Mouse (Mus musculus) CH12.LX (cell line): ENCODE data around the gene Nup54. TPM values are rescaled to one million over a fixed set of nuclear protein-coding genes. Genes with fewer than 3 reads are reported as not detected.
A peak's percentile ranks its signal among the peaks of the same experiment; 100 is the strongest.

Experiments
- DNase-seq: peaks from one replicate; pipeline ENCODE4 v3.0.0-alpha.2; 2013; ENCODE audit errors: extremely low read depth
- H3K27ac ChIP-seq: 2 replicates; pipeline ENCODE4 v1.5.1; 2012; ENCODE audit warnings: low read depth, mild to moderate bottlenecking, control low read depth, moderate library complexity; ENCODE audit not compliant: insufficient read depth
- H3K27me3 ChIP-seq: replicated peaks from 2 replicates; pipeline ENCODE3; 2012; ENCODE audit warnings: inconsistent platforms
- H3K36me3 ChIP-seq, 2 experiments: replicated peaks in 1 of 2; 2 replicates each; pipeline versions ENCODE3 to v1.6.1; 2012; ENCODE audit warnings: inconsistent platforms in 1 of 2, low read length in 1 of 2, mild to moderate bottlenecking in 1 of 2, mixed read lengths in 1 of 2, moderate library complexity in 1 of 2; ENCODE audit not compliant: control insufficient read depth in 1 of 2, insufficient read depth in 1 of 2
- H3K4me1 ChIP-seq, 2 experiments: 2 replicates each; pipeline ENCODE4 v1.6.1; 2012; ENCODE audit warnings: inconsistent platforms in 1 of 2, moderate library complexity in 1 of 2; ENCODE audit not compliant: insufficient read depth in 2 of 2, control insufficient read depth in 1 of 2
- H3K4me2 ChIP-seq: 2 replicates; pipeline ENCODE4 v1.6.1; 2012; ENCODE audit warnings: low read depth, mild to moderate bottlenecking, control low read depth; ENCODE audit not compliant: poor library complexity, insufficient read depth, severe bottlenecking
- H3K4me3 ChIP-seq, 3 experiments: fragments of 150-350 bp in 1 of 3; sonication (generic) in 1 of 3; replicated peaks in 1 of 3; 2 replicates each; pipeline versions ENCODE3 to v1.5.1; 2011 to 2012; ENCODE audit warnings: low read depth in 2 of 3, low read length in 2 of 3, mild to moderate bottlenecking in 2 of 3, moderate library complexity in 2 of 3, control low read depth in 1 of 3, improper control_type of control experiment in 1 of 3, inconsistent platforms in 1 of 3, mixed read lengths in 1 of 3; ENCODE audit not compliant: poor library complexity in 1 of 3
- H3K79me2 ChIP-seq: replicated peaks from 2 replicates; pipeline ENCODE4 v1.6.1; 2012; ENCODE audit warnings: mild to moderate bottlenecking, moderate library complexity; ENCODE audit not compliant: control insufficient read depth, poor library complexity, insufficient read depth, severe bottlenecking; ENCODE audit errors: extremely low read depth
- H3K9ac ChIP-seq: 2 replicates; pipeline ENCODE4 v1.6.1; 2012; ENCODE audit warnings: low read depth, mild to moderate bottlenecking, control low read depth, moderate library complexity; ENCODE audit not compliant: insufficient read depth
- H3K9me3 ChIP-seq: replicated peaks from 2 replicates; pipeline ENCODE3; 2012; ENCODE audit warnings: low read length, inconsistent platforms, mixed read lengths
- BHLHE40 ChIP-seq: IDR thresholded peaks from 2 replicates; pipeline ENCODE4 v1.6.1; 2011; ENCODE audit warnings: mild to moderate bottlenecking, low read depth, low read length, improper control_type of control experiment
- CHD1 ChIP-seq: IDR thresholded peaks from 2 replicates; pipeline ENCODE4 v1.6.1; 2012; ENCODE audit warnings: low read depth, low read length, improper control_type of control experiment, inconsistent platforms
- CHD2 ChIP-seq: IDR thresholded peaks from 2 replicates; pipeline ENCODE4 v1.6.1; 2011; ENCODE audit warnings: low read length, improper control_type of control experiment
- CTCF ChIP-seq, 2 experiments: IDR thresholded peaks in 1 of 2; conservative IDR thresholded peaks in 1 of 2; 2 replicates each; pipeline ENCODE4 v1.5.1; 2011 to 2012; ENCODE audit warnings: low read depth in 2 of 2, low read length in 2 of 2, improper control_type of control experiment in 1 of 2, inconsistent platforms in 1 of 2, mild to moderate bottlenecking in 1 of 2, moderate library complexity in 1 of 2
- ELF1 ChIP-seq: IDR thresholded peaks from 2 replicates; pipeline ENCODE4 v1.6.1; 2014; ENCODE audit warnings: low read depth, mild to moderate bottlenecking, inconsistent platforms, low read length, improper control_type of control experiment
- ETS1 ChIP-seq: conservative IDR thresholded peaks from 2 replicates; pipeline ENCODE4 v1.6.1; 2012; ENCODE audit warnings: low read depth, mild to moderate bottlenecking, inconsistent platforms, low read length, improper control_type of control experiment, moderate library complexity
- GABPA ChIP-seq: IDR thresholded peaks from 2 replicates; pipeline ENCODE4 v1.6.1; 2012; ENCODE audit warnings: low read depth, low read length, improper control_type of control experiment, inconsistent platforms; ENCODE audit not compliant: insufficient replicate concordance
- IRF4 ChIP-seq: IDR thresholded peaks from 2 replicates; pipeline ENCODE4 v1.6.1; 2014; ENCODE audit warnings: low read depth, mild to moderate bottlenecking, inconsistent platforms, low read length, improper control_type of control experiment
- JUN ChIP-seq: IDR thresholded peaks from 2 replicates; pipeline ENCODE4 v1.6.1; 2011; ENCODE audit warnings: low read depth, mild to moderate bottlenecking, low read length, improper control_type of control experiment, moderate library complexity; ENCODE audit not compliant: insufficient read depth
- KAT2A ChIP-seq: IDR thresholded peaks from 2 replicates; pipeline ENCODE4 v1.6.1; 2012; ENCODE audit warnings: low read length, improper control_type of control experiment, inconsistent platforms; ENCODE audit not compliant: insufficient replicate concordance
- MEF2A ChIP-seq: IDR thresholded peaks from 2 replicates; pipeline ENCODE4 v1.6.1; 2014; ENCODE audit warnings: low read depth, mild to moderate bottlenecking, inconsistent platforms, low read length, improper control_type of control experiment, borderline replicate concordance
- MXI1 ChIP-seq: IDR thresholded peaks from 2 replicates; pipeline ENCODE4 v1.6.1; 2011; ENCODE audit warnings: mild to moderate bottlenecking, low read depth, low read length, improper control_type of control experiment
- NELFE ChIP-seq: IDR thresholded peaks from 2 replicates; pipeline ENCODE4 v1.6.1; 2011; ENCODE audit warnings: low read depth, low read length, improper control_type of control experiment
- NRF1 ChIP-seq: IDR thresholded peaks from 2 replicates; pipeline ENCODE4 v1.6.1; 2014; ENCODE audit warnings: low read depth, mild to moderate bottlenecking, inconsistent platforms, low read length, improper control_type of control experiment, moderate library complexity
- POLR2A ChIP-seq: IDR thresholded peaks from 2 replicates; pipeline ENCODE4 v1.6.1; 2011; ENCODE audit warnings: low read depth, mild to moderate bottlenecking, improper control_type of control experiment, low read length
- POLR2AphosphoS2 ChIP-seq: IDR thresholded peaks from 2 replicates; pipeline ENCODE4 v1.6.1; 2011; ENCODE audit warnings: low read depth, low read length, improper control_type of control experiment
- RAD21 ChIP-seq: IDR thresholded peaks from 2 replicates; pipeline ENCODE4 v1.6.1; 2011; ENCODE audit warnings: low read depth, mild to moderate bottlenecking, low read length, improper control_type of control experiment, moderate library complexity
- TBP ChIP-seq: conservative IDR thresholded peaks from 2 replicates; pipeline ENCODE4 v1.6.1; 2011; ENCODE audit warnings: low read depth, low read length, improper control_type of control experiment
- TCF12 ChIP-seq: IDR thresholded peaks from 2 replicates; pipeline ENCODE4 v1.6.1; 2014; ENCODE audit warnings: low read depth, mild to moderate bottlenecking, inconsistent platforms, low read length, improper control_type of control experiment
- ZC3H11A ChIP-seq: IDR thresholded peaks from 2 replicates; pipeline ENCODE4 v1.6.1; 2012; ENCODE audit warnings: low read depth, mild to moderate bottlenecking, inconsistent platforms, low read length, improper control_type of control experiment
- ZKSCAN1 ChIP-seq: IDR thresholded peaks from 2 replicates; pipeline ENCODE4 v1.6.1; 2012; ENCODE audit warnings: low read depth, inconsistent platforms, low read length, improper control_type of control experiment, borderline replicate concordance
- ZMIZ1 ChIP-seq: IDR thresholded peaks from 2 replicates; pipeline ENCODE4 v1.6.1; 2012; ENCODE audit warnings: low read depth, mild to moderate bottlenecking, inconsistent platforms, low read length, improper control_type of control experiment
- ZNF384 ChIP-seq: IDR thresholded peaks from 2 replicates; pipeline ENCODE4 v1.6.1; 2012; ENCODE audit warnings: low read depth, low read length, improper control_type of control experiment, inconsistent platforms
- dilution Hi-C: fragments of 300-500 bp; cut with MboI; formaldehyde crosslinking; loops from 2 replicates; pipeline ENCODE4 v1.14.3; 2020; ENCODE audit warnings: low sequenced_read_pairs; ENCODE audit not compliant: extremely low pct_unique_long_range_greater_than_20kb, extremely low pct_ligation_motif_present
- in situ Hi-C: fragments of 300-500 bp; cut with MboI; formaldehyde crosslinking; loops from 3 replicates; pipeline ENCODE4 v1.14.3; 2019; ENCODE audit warnings: low sequenced_read_pairs, low pct_ligation_motif_present, low pct_unique_long_range_greater_than_20kb, mixed read lengths
- polyA plus RNA-seq: library from polyadenylated mRNA; unstranded; fragments of >175 nt; gene quantifications from 2 replicates; pipeline ENCODE4 v1.2.1, GENCODE M21; 2012; ENCODE audit warnings: low read depth; ENCODE audit not compliant: insufficient read length
- total RNA-seq, 2 experiments: library from RNA; depleted of rRNA; stranded (reverse); fragments of 300-350 nt in 1 of 2; fragments of >200 nt in 1 of 2; gene quantifications; 2 replicates each; pipeline ENCODE4 v1.2.3; 2012 to 2014

Gene Nup54
- total and polyA plus RNA-seq, 3 experiments, result 41.9 to 90.5 (median 72.5) TPM

- dilution Hi-C loops, result no loop called here
- Histone ChIP-seq H3K9me3 (no peaks in the 10 kb centered on the region), H3K9ac (no peak overlapping the region), H3K4me3 (no peak overlapping the region), H3K4me1 (peaks cover 2 to 17% of the 10 kb centered on the region in 2 experiments; a peak in 3 of 4 replicates), H3K27ac (no peak overlapping the region), H3K79me2 (no peaks in the 10 kb centered on the region), H3K27me3 (no peaks in the 10 kb centered on the region), H3K4me2 (no peak overlapping the region), H3K36me3 (peaks cover 3 to 29% of the 10 kb centered on the region in 2 experiments)
- TF ChIP-seq MXI1 (no peak), ZNF384 (no peak), ZKSCAN1 (no peak), ETS1 (no peak), BHLHE40 (no peak), ZC3H11A (no peak), CTCF (conservative IDR thresholded peaks at IDR 0.05 in 1 of 2, IDR thresholded peaks at IDR 0.05 in 1 of 2; ENCODE audit: low read depth in 2 of 2, low read length in 2 of 2) (no peak), MEF2A (no peak), NELFE (no peak), ZMIZ1 (no peak)
- DNase-seq, result no peak
- in situ Hi-C loops, result loop anchor here (10.0 kb wide), 1 partner anchor 62 kb away; the partner anchor contains the start of gene Scarb2
Observed at GRCm38 (mm10) chr5:92442914-92443313, 7.9 kb upstream of the Nup54 start.

- no peaks in the 10 kb centered on the region for H3K9me3 ChIP-seq
- H3K4me3 ChIP-seq, result no peak overlapping the region
- DNase-seq, result peak; percentile 21
- TF ChIP-seq CHD2 (peak; percentile 80), CHD1 (no peak)
- TF ChIP-seq, all 38 proteins: peak for 1
- Histone ChIP-seq H3K27ac (no peak overlapping the region), H3K4me2 (no peak overlapping the region), H3K4me1 (peaks cover 2 to 17% of the 10 kb centered on the region in 2 experiments; a peak in 3 of 4 replicates), H3K79me2 (no peaks in the 10 kb centered on the region), H3K27me3 (no peaks in the 10 kb centered on the region), H3K36me3 (peaks cover 3 to 18% of the 10 kb centered on the region in 2 experiments), H3K9ac (no peak overlapping the region; the same call in 1 of the 2 replicates)
- dilution Hi-C loops (no loop called here), in situ Hi-C loops (loop anchor here (10.0 kb wide), 1 partner anchor 63 kb away; the partner anchor contains the start of gene Scarb2)
Observed at GRCm38 (mm10) chr5:92441494-92441893, 6.5 kb upstream of the Nup54 start.

DNA sequence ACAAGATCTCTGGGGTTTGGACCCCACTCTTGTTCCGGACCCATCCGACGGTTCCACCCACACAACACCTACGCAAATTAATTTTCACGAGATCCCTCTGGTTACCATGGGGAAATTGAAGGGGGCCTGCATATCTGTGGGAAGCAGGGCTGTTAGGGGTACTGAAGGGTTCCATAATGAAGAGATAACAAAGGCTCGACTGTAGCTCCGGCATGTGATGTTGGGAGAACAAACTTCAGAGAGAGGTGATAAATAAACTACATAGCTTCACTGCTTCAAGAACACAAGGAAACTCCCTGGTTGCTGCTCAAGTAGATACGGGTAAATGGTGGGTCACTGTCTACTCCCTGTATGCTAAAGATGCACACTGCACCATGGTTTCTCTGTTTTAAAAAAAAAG lies 3.5 kb upstream of the Nup54 start:
- TF ChIP-seq POLR2A (no peak), CHD1 (no peak), ELF1 (no peak), JUN (no peak), RAD21 (no peak), TCF12 (no peak), CTCF (conservative IDR thresholded peaks at IDR 0.05 in 1 of 2, IDR thresholded peaks at IDR 0.05 in 1 of 2; ENCODE audit: low read depth in 2 of 2, low read length in 2 of 2) (no peak), NRF1 (no peak), MXI1 (no peak), NELFE (no peak), GABPA (no peak), KAT2A (no peak), IRF4 (no peak), TBP (no peak), POLR2AphosphoS2 (no peak), ZNF384 (no peak), BHLHE40 (no peak), ZMIZ1 (no peak)
- Histone ChIP-seq H3K4me1 (peaks cover 2 to 23% of the 10 kb centered on the region in 2 experiments; a peak in 3 of 4 replicates), H3K79me2 (peaks cover 13% of the 10 kb centered on the region), H3K9me3 (no peaks in the 10 kb centered on the region), H3K9ac (no peak overlapping the region), H3K36me3 (peaks cover 0 to 4% of the 10 kb centered on the region in 2 experiments), H3K4me3 (no peak overlapping the region), H3K4me2 (no peak overlapping the region), H3K27me3 (no peaks in the 10 kb centered on the region), H3K27ac (no peak overlapping the region)
- no peak for DNase-seq
- dilution Hi-C loops (no loop called here), in situ Hi-C loops (no loop called here)
